Mouse (Mus musculus): ENCODE measurements around the gene Dock2. TPM values are rescaled to one million over a fixed set of nuclear protein-coding genes. Genes with fewer than 3 reads are reported as not detected.

The Dock2 gene
- polyA plus RNA-seq, 1 experiment = 35.9 TPM

GRCm38 (mm10) chr11:34181214-34182117, 602.2 kb downstream of the Dock2 start:
- H3K4me3 ChIP-seq (ENCODE audit: extremely low read depth, insufficient read depth, insufficient read length) = no peak overlapping the region
- TF ChIP-seq POLR2A (IDR thresholded peaks at IDR 0.05; ENCODE audit: low read depth, low read length) (no peak), CTCF (IDR thresholded peaks at IDR 0.05; ENCODE audit: extremely low read depth, insufficient read depth, insufficient read length, insufficient replicate concordance) (no peak)
- DNase-seq (ENCODE audit: low read depth in 1 of 2, low spot score in 2 of 2) = no peak
- no peaks in the 10 kb centered on the region for H3K27me3 ChIP-seq (ENCODE audit: control insufficient read depth, insufficient read depth, low read length)
- H3K36me3 ChIP-seq (ENCODE audit: control insufficient read depth, insufficient read depth, low read length) = no peaks in the 10 kb centered on the region
- 68% methylated on average over 8 of the region's 8 CpGs for WGBS
- no peaks in the 10 kb centered on the region for H3K4me1 ChIP-seq (ENCODE audit: control insufficient read depth, insufficient read depth, insufficient read length)
- H3K27ac ChIP-seq (ENCODE audit: insufficient read depth, low read length) = no peak overlapping the region

GRCm38 (mm10) chr11:34178752-34179151, 604.9 kb downstream of the Dock2 start:
- DNase-seq (ENCODE audit: low read depth in 1 of 2, low spot score in 2 of 2) = no peak
- no peaks in the 10 kb centered on the region for H3K36me3 ChIP-seq (ENCODE audit: control insufficient read depth, insufficient read depth, low read length)
- no peaks in the 10 kb centered on the region for H3K4me1 ChIP-seq (ENCODE audit: control insufficient read depth, insufficient read depth, insufficient read length)
- no peak overlapping the region for H3K27ac ChIP-seq (ENCODE audit: insufficient read depth, low read length)
- TF ChIP-seq POLR2A (IDR thresholded peaks at IDR 0.05; ENCODE audit: low read depth, low read length) = no peak
- no peak for TF ChIP-seq CTCF (IDR thresholded peaks at IDR 0.05; ENCODE audit: extremely low read depth, insufficient read depth, insufficient read length, insufficient replicate concordance)
- H3K4me3 ChIP-seq (ENCODE audit: extremely low read depth, insufficient read depth, insufficient read length) = no peak overlapping the region
- H3K27me3 ChIP-seq (ENCODE audit: control insufficient read depth, insufficient read depth, low read length) = no peaks in the 10 kb centered on the region
- 90% methylated on average over 2 of the region's 2 CpGs for WGBS

Other genes with a start within 250 kb of the Dock2 start
- gene Spdl1, start 49.7 kb upstream of the Dock2 start, polyA plus RNA-seq (2012; rRNA removed) = 0.96 and 1.1 TPM in 2 replicates

Measured in spleen, adult 2 months (tissue).